Mouse (Mus musculus) heart, adult 9 months (tissue): ENCODE results near the gene Acadl.

Experiments
- DNase-seq, 2 experiments: peaks; one replicate each; pipeline ENCODE4 v3.0.0; 2022; ENCODE audit warnings: low spot score in 2 of 2

The Acadl gene

DNA sequence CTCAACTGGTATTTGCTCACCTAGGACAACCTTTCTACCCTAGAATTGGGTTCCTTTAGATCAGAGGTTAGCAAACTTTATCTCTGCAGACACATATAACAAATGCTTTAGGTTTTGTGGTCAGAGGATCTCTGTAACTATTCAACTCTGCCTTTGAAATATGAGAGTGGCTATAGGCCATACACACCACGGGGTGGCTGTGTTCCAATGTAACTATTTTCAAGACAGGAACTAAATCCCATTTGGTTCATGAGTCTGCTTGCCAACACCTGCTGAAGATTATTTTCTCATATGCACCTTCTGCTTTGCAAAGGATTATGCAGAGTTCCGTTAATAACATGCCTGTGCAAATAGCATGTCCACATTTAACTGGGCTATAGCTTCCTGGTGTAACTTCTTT lies 80.8 kb downstream of the Acadl start:
- no peak for DNase-seq

DNA sequence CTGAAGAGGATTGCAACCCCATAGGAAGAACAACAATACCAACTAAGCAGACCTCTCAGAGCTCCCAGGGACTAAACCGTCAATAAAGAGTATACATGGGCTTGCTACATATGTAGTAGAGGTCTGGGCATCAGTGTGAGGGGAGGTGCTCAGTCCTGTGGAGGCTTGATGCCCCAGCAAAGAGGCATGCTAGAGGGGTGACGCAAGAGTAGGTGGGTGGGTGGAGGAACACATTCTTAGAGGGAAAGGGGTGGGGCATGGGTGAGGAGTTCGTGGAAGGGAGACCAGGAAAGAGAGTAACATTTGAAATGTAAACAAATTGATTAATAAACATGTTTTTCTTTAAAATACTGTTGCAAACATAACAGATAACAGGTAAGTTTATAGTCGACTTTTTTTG lies 82.0 kb downstream of the Acadl start:
- no peak for DNase-seq
